Mouse (Mus musculus) spleen, adult 2 months (tissue): ENCODE measurements at regions not wholly inside any gene's neighbourhood (a gene's known extent, or its start where the extent isn't known, plus 50 kb on each side); places are given as distances from the start of the nearest gene placed in this dataset.

Experiments used
- DNase-seq, 2 experiments: peaks; one replicate each; pipeline versions ENCODE4 v3.0.0 to v3.0.0-alpha.2; 2012 to 2021; ENCODE audit warnings: low spot score in 2 of 2, low read depth in 1 of 2
- H3K27ac ChIP-seq: fragments of 200-500 bp; 2 replicates; pipeline ENCODE4 v1.5.1; 2012; ENCODE audit warnings: low read length, inconsistent platforms; ENCODE audit not compliant: insufficient read depth
- H3K27me3 ChIP-seq: fragments of 200-500 bp; 2 replicates; pipeline ENCODE4 v1.6.1; 2012; ENCODE audit warnings: mild to moderate bottlenecking, moderate library complexity, low read length, inconsistent platforms; ENCODE audit not compliant: control insufficient read depth, insufficient read depth
- H3K36me3 ChIP-seq: fragments of 200-500 bp; 2 replicates; pipeline ENCODE4 v1.6.1; 2012; ENCODE audit warnings: mild to moderate bottlenecking, low read length, inconsistent platforms; ENCODE audit not compliant: control insufficient read depth, insufficient read depth
- H3K4me1 ChIP-seq: fragments of 200-500 bp; 2 replicates; pipeline ENCODE4 v1.6.1; 2011; ENCODE audit warnings: inconsistent platforms; ENCODE audit not compliant: control insufficient read depth, insufficient read depth, insufficient read length
- H3K4me3 ChIP-seq: fragments of 200-500 bp; 2 replicates; pipeline ENCODE4 v1.5.1; 2011; ENCODE audit warnings: mild to moderate bottlenecking, inconsistent platforms; ENCODE audit not compliant: insufficient read depth, insufficient read length; ENCODE audit errors: extremely low read depth
- CTCF ChIP-seq: fragments of 200-500 bp; IDR thresholded peaks from 2 replicates; pipeline ENCODE4 v1.5.1; 2011; ENCODE audit warnings: mild to moderate bottlenecking, inconsistent platforms; ENCODE audit not compliant: insufficient read depth, insufficient read length, insufficient replicate concordance; ENCODE audit errors: extremely low read depth
- POLR2A ChIP-seq: fragments of 200-500 bp; IDR thresholded peaks from 2 replicates; pipeline ENCODE4 v1.6.1; 2011; ENCODE audit warnings: low read depth, low read length, inconsistent platforms
- WGBS: fragments of 180-500 bp; shearing (Covaris S2); methylation state at CpG from one replicate; pipeline ENCODE4 v1.1.7; 2018; 5-methylcytosine and 5-hydroxymethylcytosine counted together

DNA sequence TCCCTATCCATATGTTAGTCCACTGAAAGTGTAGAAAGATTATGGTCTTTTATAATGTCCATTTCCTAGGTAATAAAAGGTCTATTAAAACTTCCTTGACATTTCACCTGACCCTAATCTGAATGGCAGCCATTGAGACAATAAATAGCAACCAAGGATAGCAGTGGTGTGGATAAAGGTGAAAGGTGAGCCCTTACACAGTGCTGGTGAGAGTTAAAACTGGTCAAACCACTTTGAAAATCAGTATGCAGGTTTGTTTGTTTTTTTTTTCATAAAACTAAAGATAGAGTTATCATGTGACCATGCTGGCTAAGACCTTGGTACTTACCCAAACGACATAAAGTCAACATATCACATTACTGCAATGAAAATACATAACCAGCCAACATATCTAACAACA, 110.7 kb upstream of the Slc7a11 start:
- no peak for DNase-seq
- TF ChIP-seq POLR2A = no peak
- no peak for TF ChIP-seq CTCF
- Histone ChIP-seq H3K27me3 (no peaks in the 10 kb centered on the region), H3K27ac (no peak overlapping the region), H3K4me1 (no peaks in the 10 kb centered on the region), H3K36me3 (no peaks in the 10 kb centered on the region), H3K4me3 (no peak overlapping the region)
- WGBS = 52% methylated on average over 1 of the region's 1 CpGs

DNA sequence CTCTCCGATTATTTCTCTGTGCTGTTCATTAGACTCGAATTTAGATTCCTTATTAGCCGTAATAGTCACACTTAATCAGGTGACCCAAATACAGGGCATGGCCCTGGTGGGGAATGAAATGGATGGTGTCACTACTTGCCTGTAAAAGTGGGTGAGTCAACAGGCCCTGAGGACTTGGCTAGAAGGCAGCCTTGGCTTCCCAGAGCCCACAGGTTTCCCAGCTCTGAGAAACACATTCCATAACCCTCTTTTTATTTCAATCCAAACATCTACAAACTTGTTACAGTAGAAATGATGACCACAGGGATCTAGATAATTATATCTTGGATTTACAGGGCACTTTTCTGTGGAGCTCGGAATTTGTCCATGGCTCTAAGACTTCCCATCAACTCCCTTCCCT, 105.2 kb upstream of the Slc7a11 start:
- Histone ChIP-seq H3K36me3 (no peaks in the 10 kb centered on the region), H3K27me3 (no peaks in the 10 kb centered on the region), H3K4me3 (no peak overlapping the region), H3K27ac (no peak overlapping the region), H3K4me1 (no peaks in the 10 kb centered on the region)
- no peak for DNase-seq
- WGBS = 84% methylated on average over 4 of the region's 4 CpGs
- TF ChIP-seq POLR2A (no peak), CTCF (no peak)

DNA sequence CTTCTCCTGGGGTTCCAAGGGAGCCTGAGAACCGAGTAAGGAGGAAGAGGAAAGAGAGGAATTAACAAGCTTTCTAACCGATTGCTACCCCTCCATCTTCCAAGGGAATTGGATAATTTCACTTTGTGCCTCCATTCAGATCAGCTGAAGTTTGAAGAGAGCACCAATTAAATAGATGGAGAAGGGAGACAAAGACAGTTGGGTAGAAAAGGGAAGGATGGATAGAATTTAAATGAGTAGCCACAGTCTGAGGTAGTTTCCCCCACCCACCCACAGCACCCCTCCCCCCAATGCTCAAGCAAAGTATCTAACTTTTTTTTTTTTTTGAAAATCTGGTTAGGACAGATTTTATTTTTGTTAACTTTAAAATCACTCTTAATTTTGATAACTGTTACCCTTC, 87.2 kb upstream of the Slc7a11 start:
- DNase-seq = no peak
- Histone ChIP-seq H3K27me3 (no peaks in the 10 kb centered on the region), H3K4me3 (no peak overlapping the region), H3K27ac (no peak overlapping the region), H3K36me3 (no peaks in the 10 kb centered on the region), H3K4me1 (no peaks in the 10 kb centered on the region)
- WGBS = 47% methylated on average over 2 of the region's 2 CpGs
- TF ChIP-seq CTCF (no peak), POLR2A (no peak)

DNA sequence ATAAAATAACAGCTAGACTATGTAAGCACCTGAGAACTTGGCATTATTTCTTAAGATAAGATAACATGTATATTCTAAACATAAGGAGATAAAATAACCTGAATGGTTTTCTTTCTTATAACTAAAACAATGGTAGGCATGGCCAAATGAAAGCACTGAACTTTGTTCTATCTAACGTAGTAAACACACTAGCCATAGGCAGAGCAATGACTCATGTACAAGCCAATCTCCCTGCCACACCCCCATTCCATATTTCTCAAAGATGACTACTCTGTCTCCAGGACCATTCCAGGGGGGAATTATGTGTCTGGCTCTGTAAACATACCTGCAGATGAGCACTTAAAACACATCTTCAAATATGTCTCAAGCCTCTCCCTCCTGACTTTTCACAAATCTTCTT, 80.6 kb upstream of the Slc7a11 start:
- Histone ChIP-seq H3K27ac (no peak overlapping the region), H3K27me3 (no peaks in the 10 kb centered on the region), H3K4me1 (no peaks in the 10 kb centered on the region), H3K4me3 (no peak overlapping the region), H3K36me3 (no peaks in the 10 kb centered on the region)
- no peak for DNase-seq
- TF ChIP-seq CTCF (no peak), POLR2A (no peak)
- 88% methylated on average over 1 of the region's 1 CpGs for WGBS

DNA sequence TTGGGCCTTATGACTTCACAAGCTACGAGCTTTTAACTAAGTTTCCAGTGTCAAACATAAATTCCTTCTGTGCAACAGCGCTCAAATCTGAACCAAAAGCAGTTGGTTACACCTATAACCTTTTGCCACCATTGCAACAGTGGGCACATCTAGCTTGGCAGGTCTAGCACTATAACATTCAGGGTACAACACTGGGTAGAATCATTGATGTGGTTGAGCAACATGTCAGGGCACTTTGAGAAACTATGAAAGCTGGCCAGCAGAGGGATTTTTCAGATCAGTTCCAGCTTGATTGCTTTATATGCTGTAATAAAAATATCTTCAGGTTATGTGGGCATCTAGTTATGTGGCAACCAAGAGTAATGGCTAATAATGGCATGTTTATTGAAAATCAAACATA, 63.8 kb upstream of the Slc7a11 start:
- TF ChIP-seq CTCF (no peak), POLR2A (no peak)
- Histone ChIP-seq H3K4me3 (no peak overlapping the region), H3K4me1 (no peaks in the 10 kb centered on the region), H3K27ac (no peak overlapping the region), H3K36me3 (no peaks in the 10 kb centered on the region), H3K27me3 (no peaks in the 10 kb centered on the region)
- WGBS = 81% methylated on average over 2 of the region's 2 CpGs
- DNase-seq = no peak
